Mouse (Mus musculus): Measurements from ENCODE around the gene Slf2.

Slf2 gene

DNA sequence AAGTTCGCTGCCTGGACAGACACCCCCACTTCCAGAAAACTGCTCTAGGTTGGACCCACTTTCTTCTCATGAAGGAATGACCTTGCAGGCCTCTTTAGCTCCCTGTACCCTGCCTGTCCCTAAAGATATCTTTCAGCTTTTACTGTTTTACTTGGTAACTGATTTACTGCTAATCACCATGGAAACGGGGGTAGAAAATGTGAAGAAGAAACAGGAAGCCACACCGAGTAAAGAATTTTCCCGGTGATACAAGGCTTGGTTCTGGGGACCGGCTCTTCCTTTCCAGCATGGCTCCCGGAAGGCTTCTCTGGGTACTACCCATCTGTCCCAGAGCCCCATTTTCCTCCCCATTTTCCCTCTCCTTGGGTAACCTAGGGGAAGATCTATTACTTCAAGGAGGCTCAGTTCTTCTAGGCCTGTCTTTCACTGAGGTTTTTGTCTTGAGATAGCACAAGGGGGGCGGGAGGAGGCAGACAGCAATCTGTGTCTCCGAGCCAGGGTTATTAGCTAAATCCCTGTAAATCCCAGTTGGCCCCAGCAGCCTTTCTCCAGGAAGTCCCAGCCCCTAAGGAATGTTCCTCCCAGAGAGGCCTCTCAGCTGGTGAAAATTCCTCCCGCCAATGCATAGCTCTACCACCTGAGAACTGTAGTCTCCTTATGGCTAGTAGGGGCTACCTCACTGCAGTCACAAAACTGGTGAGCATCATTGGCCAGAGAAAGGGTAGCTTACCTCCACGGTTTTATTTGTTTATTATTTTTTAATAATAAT is 16.3 kb upstream of the Slf2 start:
- no peak for DNase-seq

DNA sequence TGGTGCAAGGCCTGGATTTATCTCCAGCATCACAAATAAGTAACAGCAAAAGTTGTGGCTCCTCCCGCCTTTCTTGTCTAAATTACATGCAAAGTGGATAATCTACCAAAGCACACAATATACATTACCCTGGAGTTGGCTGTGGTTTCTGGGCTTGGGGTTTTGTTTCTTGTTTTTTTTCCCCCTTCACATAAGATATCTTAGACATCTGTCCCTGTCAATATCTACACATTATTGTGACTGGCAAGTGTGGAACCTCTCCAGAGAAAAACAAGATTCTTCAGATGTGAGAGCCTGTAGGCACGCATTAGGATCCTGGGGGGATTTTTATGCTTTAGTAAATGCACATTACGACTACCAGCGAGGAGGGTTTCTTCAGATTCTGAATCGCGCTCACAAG is 12.8 kb upstream of the Slf2 start:
- no peak for DNase-seq

DNA sequence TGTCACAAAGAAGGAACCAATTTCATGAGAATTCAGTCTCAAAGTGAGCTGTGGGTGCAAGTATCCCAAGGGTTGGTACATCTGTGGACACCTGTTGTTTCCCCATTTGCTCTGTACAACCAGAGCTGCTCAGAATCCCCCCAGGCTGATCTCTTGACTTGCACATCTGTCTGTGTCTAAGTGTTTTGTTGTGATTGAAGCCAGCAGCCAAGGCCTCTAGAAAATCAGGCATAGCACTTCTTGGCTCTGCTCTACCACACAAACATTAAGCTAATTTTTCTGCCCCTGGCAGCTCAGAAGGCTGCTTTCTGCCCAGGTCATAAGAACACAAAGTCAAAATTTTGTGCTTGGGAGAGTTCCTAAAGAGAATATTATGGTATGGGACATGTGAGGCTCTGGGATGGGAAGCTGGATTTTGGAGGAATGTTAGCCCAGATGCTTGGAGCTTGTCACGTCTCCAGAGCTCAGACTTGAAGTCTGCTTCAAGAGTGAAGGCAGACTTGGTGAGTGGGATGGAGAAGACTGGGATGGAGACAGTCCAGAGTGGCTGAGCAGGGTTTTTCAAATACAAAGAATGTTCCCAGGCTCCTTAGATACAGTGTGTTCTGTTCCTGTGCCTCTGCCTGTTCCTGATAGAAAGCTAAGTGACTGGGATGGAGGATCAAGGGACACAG is 9.3 kb upstream of the Slf2 start:
- no peak for DNase-seq

DNA sequence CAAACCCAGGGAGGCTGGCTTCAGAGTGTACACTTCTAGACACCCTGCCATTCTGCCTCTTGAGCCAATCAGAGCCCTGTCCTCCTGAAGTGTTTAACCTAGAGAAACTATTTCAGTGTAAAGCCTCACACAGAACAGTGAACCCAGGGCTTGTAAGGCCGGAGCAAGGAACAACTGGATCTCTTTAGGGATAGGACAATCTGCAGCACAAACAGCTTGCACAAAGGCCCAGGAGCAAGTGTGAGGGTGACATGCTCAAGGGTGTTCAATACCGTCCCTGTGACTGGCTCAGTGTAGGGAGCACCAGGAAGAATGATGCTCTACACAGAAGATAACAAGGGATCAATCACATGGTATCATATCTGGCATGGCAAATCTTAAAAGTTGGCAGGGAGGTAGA is 8.4 kb upstream of the Slf2 start:
- DNase-seq = no peak

DNA sequence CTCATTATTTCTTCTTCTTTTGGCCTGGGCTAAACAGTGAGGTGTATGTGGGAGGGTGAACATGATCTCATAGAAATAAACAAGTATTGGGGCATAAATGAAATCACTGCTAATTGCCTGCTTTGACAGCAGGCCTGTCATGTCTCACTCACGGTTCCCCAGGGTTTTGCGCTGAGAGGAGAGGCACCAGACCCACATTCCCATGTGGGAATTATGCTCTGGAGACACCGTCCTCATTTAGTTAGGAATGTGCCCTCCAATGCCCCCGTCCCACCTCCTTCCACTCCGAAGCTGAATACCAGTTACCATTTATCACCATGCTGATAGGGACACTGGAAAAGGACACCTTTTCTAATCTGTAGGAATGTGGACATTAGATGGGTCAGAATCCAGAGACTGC is 6.3 kb upstream of the Slf2 start:
- no peak for DNase-seq

DNA sequence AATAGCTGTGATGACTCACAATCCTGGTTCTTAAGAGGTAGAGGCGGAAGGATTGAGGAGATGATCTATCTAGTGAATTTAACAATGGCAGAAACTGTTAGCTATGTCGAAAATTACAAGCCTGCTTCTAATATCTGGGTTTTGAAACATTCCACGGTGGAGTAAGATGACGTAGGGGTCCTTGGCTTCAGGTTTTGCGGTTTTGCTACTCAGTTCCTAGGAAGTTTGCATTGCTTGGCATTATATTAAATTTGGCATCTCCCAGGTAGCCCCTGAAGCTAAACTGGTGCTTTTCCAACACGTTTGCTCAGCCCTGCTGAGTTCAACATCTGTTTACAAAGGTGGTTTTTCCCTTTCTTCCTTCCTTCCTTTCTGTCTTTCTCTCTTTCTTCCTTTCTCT is 4.2 kb upstream of the Slf2 start:
- no peak for DNase-seq

DNA sequence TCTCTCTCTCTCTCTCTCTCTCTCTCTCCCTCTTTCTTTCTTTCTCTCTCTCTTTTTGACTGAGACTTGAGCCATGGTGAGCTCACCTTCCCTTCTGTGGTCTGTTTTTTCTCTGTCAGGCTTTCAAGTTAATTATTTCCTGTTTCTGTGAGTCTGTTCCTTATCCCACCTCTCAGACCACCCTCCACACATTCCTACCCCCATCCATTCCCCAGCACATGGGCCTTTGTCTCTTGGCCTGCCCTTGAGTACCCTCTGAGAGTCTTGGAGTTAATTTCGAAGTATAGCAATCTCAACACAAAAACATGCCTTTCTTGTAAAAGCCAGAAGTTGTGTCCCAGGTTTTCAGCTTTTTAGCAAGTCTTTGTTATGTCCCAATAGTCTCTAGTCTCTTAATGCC is 3.7 kb upstream of the Slf2 start:
- no peak for DNase-seq

DNA sequence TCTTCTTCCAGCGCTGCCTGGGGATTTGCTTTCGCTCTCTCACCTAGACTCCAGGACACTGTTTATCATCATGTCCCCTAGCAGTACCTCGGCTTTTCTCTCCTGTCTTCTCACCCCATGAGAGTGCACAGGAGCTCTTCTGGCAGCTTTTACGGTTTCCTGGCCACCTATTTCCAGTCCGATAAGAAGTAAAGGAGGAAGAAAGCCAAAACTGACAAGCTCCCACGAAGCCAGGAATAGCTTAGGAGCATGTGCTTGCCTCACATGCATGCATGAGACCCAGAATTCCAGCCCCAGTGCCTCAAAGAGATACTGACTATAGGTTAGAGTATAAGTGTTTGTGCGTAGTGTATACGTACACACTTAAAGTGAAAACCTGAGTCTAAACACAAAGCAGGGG is 2.8 kb upstream of the Slf2 start:
- no peak for DNase-seq

DNA sequence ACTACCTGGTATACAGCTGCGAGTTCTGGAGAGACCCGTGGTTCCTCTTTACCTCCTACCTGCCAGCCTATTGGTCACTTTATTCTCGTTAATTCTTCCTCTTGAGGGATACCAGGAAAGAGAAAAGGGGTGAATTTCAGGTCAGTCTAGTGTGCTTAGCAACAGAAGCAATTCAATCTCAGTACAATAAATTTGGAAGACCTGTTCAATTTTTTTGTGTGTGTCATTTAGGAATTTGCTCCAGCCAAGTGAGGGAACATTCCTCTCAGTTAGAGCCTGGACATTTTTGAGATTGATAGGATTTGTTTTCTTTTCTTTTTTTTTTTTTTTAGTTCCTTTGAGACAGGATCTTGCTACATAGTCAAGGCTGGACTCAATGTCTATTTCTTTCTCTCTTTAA is 1.7 kb upstream of the Slf2 start:
- no peak for DNase-seq

DNA sequence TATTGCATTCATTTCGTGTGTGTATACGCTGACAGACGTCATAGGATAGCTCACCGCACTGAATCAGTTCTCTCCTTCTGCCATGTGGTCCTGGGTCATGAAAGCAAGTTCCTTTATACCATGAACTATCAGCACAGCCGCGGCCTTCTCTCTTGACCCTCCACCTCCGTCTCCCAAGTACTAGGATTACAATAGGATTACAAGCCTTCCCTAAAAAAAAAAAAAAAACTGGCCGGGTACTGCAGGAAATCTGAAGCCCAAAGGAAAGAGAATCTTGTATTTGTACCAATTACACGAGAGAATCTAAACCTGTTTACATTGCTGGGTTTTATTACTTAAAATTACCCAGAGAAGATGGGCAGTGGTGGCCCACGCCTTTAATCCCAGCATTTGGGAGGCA is 1.3 kb upstream of the Slf2 start:
- DNase-seq = no peak

DNA sequence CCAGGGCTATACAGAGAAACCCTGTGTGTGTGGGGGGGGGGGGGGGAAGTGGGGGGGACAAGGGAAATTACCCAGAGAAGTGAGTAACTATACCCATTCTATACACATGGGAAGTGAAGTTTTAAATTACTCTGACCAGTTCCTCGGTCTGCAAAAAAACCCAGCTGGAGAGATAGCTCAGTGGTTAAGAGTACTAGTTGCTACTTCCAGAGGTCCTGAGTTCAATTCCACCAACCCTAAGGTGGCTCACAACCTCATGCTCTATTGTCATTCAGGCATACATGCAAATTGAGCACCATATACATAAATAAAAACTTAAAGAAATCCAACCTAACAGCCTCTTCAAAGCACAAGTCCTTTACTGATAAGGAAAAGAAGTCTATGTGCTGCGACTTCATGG is 829 bp upstream of the Slf2 start:
- no peak for DNase-seq

DNA sequence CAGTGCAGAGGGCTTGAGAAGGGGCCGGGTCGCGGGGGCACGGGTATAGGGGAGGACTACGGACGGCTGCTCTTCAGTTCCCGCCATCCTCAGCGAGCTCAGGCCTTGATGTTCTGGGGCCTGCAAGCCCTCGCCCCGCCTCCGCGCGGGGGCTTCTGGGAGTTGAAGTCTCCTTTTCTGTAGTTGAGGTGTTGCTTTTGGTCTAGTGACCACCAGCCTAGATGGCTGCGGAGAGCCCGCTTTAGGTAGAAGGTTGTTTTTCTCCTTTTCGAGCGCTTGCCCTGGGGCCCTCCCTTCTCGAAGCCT is 456 bp downstream of the Slf2 start:
- peak; percentile 85 for DNase-seq

DNA sequence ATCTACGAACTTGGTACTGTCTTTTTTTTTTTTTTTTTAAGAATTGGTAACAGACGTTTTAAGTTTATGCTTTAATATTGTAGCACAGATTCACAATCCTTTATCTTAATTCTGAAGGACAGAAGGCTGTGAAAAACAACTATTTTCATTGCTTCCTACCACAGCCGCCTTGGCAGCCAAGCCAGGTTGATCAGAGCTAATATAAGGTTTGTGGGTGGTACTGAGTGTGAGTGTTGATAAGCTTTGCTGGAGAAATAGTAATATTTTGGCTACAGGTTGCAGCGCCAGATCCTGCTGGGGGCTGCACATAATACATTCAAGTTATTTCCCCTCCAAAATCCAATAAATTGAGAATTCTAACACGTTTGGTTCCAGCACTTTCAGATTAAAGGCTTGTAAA is 1.1 kb downstream of the Slf2 start:
- no peak for DNase-seq

DNA sequence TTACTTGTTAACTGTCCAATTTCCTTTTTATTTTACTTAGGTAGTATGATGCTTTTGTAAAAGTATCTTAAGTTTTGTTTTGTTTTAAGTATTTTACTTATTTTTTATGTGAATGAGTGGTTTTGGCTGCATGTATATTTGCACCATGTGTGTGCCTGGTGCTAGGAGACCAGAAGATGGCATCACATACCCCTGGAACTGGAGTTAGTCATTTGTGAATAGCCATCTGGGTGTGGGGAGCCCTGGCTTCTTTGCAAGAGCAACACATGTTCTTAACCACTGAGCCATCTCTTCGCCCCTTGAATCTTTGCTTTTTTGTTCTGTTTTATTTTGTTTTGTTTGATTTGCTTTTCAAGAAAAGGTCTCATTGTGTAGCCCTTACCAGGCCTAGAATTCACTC is 2.2 kb downstream of the Slf2 start:
- DNase-seq = no peak

DNA sequence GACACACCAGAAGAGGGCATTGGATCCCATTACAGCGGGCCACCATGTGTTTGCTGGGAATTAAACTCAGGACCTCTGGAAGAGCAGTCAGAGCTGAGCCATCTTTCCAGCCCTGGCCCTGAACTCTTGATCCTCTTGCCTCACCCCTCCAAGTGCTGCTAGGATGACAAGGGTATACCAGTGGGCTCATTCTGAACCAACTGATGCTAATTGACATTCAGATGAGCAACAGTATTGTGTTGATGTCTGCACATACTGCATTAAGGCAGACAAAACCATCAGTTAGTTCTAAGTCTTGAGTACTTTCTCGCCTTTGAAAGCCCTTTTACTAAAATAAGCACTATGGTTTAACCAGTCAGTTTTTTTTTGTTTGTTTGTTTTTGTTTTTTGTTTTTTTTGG is 28.7 kb downstream of the Slf2 start:
- DNase-seq = no peak

DNA sequence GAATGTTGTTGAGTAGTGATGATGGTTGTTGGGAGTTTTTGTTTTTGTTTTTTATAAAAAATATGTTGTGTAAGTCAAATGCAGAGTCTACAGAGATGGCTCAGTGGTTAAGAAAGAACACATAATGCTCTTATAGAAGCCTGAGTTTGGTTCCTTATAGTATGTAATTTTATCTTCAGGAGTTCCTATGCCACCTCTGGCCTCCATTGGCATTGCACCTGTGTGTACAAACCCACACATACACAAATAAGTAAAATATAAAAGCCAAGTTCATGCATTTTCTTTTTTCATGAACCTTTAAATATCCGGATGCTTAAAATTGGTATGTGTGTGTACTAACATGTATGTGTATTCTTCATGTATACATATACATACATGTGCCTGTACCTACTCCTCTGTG is 35.0 kb downstream of the Slf2 start:
- DNase-seq = no peak

DNA sequence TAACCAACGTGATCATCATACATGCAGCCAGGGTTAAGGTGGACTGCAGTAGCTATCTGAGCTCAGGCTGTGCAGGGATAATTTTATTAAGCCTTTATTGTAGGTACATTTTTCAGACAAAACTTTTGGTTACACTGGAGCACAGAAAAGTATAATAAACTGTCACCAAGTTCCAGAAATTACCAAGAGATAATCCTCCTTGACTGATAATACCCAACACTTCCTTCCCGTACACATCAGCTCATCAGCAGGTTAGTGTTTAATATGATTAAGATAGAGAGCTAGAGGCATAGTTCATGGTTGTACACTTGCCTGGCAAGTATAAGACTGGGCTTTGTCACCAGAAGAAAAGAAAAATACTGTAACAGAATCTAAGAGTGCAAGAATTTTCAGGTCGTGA is 37.4 kb downstream of the Slf2 start:
- DNase-seq = no peak

DNA sequence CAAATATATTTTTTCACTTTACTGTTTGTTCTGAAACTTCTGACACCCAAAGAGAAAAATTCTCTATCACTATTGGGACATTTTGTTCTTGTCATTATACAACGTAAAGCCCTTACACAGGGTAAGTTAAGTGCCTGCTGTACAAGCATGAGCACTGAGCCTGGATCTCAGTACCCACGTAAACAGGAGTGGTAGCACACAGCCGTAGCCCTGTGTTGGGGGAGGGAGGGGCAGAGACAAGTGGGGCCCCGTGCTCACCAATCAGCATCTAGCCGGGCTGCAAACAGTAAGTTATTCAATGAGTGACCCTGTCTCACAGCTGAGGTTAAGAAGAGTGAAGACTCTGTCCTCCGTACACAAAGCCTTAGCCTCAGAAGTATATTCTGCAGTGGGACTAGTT is 45.7 kb downstream of the Slf2 start:
- DNase-seq = no peak

DNA sequence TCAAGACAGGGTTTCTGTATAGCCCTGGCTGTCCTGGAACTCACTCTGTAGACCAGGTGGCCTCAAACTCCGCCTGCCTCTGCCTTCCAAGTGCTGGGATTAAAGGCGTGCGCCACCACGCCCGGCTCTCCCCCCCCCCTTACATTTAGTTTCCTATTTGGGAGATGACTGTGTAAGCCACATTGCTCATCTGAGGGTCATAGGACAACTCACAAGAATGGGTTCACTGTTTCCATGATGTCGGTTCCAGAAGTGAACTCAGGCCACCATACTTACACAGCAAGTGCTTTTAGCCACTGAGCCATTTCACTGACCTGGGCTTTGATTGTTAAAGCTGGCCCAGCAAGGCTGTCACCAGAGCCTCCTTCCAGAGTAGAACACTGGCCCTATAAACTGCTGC is 46.2 kb downstream of the Slf2 start:
- no peak for DNase-seq

DNA sequence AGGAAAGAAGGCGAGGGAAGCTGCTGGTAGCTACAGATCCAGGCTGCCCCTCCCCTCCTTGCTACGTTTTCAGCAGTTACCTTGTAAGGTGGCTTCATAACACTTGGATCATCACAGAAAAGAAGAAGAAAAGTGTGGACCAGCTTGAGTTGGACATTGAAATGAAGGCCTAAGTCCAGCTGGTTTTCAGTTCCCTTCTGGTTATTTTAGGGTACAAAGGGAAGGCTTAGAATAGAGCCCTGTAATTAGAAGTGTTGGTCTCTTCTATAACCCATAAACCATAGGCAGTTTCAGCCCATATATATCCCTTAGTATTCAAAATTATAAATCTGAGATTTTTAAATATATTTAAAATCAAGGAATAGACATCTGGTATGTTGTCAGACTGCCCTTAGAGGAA is 49.8 kb downstream of the Slf2 start:
- DNase-seq = no peak

DNA sequence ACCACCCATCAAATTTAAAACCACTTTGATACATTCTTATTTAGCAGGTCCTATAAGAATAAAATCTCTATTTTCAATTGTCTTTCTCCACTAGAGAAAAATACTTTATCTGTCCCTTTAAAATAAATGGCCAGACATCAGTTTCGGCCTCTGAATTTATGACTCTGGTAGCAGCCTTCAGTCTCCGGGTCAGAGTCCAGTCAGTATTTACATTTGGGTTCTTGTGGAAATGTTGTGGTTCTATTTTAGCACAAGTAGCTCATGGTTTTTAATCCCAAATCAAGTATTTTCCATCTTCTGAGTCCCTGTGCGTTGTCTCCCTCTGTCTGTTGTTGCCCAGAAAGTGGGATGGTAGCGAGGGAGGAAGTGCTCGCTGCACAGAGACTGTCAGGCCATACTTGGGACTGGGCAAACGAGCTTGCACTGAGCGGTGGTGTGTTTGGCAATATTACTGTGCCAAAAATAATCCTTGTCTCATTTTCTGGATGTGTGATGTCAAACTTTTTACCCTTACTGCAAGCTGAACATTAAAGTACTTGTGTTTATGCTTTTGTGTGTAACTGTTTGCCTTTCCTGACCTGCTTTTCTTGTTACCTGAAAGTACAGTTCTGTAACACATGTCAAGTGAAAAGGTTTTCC is 51.6 kb downstream of the Slf2 start:
- DNase-seq = no peak

DNA sequence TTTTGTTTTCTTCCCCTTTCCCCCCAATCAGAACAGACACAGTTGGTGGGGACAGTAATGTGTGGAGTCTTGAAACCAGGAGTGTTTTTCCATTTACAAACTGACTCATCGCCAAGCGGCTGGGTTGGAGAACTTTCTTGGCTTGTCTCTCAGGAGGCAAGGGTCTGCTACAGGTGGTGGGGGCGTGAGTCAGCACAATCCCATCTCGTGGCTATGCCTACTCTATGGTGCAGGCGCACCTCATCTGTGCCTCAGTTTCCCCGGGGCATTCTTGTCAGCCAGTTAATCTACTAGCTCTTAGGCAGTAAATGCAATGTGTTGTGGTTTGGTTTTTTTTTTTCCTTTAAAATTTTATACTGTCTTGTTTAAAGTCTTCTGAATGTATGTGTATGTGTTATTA is 52.4 kb downstream of the Slf2 start:
- DNase-seq = no peak

DNA sequence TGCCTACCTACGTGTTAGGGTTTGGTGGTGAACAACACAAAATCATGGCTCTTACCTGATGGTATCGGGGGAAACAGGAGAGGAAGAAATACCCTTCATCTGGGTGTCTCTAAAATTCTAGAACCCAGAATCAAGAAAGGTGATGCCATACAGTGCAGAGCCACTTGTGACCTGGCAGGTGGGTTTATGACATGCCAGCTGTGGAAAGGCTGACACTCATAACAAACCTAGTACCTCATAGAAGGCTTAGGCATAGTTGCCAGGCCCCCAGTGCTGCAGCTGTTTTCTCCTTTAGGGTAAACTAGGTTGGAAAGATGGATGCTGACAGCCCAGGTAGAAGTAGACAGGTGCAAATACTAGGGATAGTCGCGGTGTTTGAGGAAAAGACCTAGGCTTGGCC is 53.5 kb downstream of the Slf2 start:
- no peak for DNase-seq

DNA sequence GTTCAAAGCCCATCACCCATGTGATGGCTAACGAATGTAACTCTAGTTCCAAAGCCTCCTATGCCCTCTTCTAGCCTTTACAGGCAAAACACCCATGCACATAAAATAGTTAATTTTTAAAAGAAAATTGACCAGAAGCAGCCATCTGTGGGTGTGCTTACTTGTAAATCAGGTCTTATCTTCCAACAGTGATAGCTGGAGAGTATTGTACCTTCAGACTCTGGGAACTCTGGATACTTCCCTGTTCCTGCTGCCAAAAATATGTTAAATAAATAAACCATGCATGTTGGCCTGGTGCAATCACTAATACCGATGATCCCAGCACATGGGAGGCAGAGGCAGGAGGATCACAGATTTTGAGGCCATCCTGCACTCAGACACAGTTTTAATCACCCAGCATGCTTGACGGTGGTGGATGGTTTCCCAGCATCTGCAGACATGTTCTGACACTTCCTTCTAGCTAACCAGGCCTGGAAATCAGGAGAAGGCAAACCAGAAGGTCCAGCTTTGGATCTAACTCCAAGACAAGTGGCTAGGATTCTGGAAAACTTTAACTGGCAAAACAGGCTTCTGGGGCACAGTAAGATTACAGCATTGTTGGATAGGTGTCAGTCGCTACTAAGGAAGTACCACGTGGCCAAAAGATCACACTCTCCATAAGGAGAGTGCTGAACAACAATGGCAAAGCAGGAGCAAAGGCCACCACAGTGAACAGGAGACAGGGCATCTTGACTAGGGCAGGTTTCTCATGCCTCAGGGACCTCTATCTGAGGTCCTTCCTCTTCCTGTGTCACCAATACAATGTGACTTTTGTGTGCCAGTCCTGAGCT is 54.4 kb downstream of the Slf2 start:
- no peak for DNase-seq
